Mouse (Mus musculus) adrenal gland, adult 18-20 months (tissue): Measurements from ENCODE around the gene Glyctk. TPM values are rescaled to one million over a fixed set of nuclear protein-coding genes. Genes with fewer than 3 reads are reported as not detected.

Experiments
- microRNA-seq, 2 experiments: library from miRNA; unstranded; fragments of <30 nt; microRNA quantifications; one replicate each; pipeline ENCODE4 v1.2.0; 2021; ENCODE audit warnings: borderline number of aligned reads in 2 of 2
- total RNA-seq, 2 experiments: library from RNA; stranded (reverse); gene quantifications; 1 replicate in 1 of 2; 2 replicates in 1 of 2; pipeline ENCODE4 v1.2.3; 2021

Glyctk gene
- total RNA-seq, 2 experiments from 2014 or later, result 1.9 to 2.7 TPM

Small RNAs within 50 kb of the gene (microRNA-seq; reads per million reads assigned to microRNA genes)
- gene Mir135a-1 (0 reads per million in 2 experiments), gene Mirlet7g (80,621 to 98,629 reads per million in 2 experiments)

Other genes starting within 250 kb of the Glyctk start
- gene Col6a5, start 197.5 kb downstream of the Glyctk start, total RNA-seq, result 1 to 10 TPM; 1.8 to 5.1 TPM
- gene Col6a4, start 61.4 kb downstream of the Glyctk start, total RNA-seq, result under 1 TPM; 0.10 to 0.30 TPM
- gene Wdr82, start 12.8 kb upstream of the Glyctk start, total RNA-seq, result 10 to 100 TPM; 73.7 to 81.6 TPM
- gene Ppm1m, start 41.6 kb upstream of the Glyctk start, total RNA-seq, result 100 to 1,000 TPM; 105 to 110 TPM
- gene Twf2, start 45.0 kb upstream of the Glyctk start, total RNA-seq, result 10 to 100 TPM; 41.1 to 78.7 TPM
- under 1 TPM; 0.63 to 0.83 TPM for gene Tlr9, start 64.5 kb upstream of the Glyctk start, total RNA-seq
- 1,000 to 10,000 TPM; 1,196 to 1,991 TPM for gene Alas1, start 90.5 kb upstream of the Glyctk start, total RNA-seq
- 1 to 10 TPM; 3.2 to 4.3 TPM for gene Poc1a, start 122.9 kb upstream of the Glyctk start, total RNA-seq
- 10 to 100 TPM; 11.8 to 22.2 TPM for gene Dusp7, start 210.5 kb upstream of the Glyctk start, total RNA-seq